Mouse (Mus musculus) kidney, adult 8-10 months (tissue): ENCODE results near the gene Ogfod3.

ENCODE experiments used
- DNase-seq, 2 experiments: peaks; one replicate each; pipeline ENCODE4 v3.0.0; 2022

Ogfod3 gene

DNA sequence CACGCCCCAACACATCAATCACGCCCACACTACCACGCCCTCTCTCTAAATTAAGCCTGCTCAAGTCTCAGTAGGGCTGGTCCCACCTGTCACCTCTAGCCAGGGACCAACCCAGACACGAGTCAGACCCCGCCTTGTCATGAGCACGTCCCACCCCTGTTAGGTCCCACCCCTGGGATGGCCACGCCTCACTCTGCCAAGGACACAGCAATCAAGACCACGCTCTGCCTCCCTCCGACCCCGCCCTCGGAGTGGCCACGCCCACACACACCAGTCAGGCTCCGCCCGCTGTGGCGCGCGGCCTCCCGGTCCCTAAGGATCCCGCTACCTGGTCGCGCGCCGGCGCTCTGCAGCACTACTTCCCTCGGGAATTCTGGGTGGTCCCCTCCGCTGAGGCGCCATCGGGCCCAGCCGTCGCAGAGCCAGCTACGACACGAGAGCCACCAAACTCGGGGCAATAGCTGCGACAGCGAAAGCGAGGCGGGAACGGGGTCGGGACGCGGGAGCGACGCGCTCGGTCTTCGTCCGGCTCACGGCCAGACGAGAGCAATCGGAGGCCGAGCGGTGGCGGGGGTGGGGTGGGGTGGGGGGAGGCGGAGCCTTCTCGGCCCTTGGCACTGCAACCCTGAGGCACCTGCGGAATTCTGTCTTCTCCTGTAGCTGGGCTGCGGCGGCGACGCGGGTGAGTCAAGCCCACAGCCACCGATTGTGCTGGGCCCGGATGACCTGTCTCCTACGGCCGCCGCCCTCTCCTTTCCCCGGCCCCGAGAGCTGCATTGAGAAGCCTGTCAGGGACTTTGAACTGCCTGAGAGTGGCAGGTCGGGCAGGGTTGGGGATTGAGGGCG, at the start of gene Ogfod3, which contains the start of gene Hexdc:
TSS of gene Ogfod3 (minus strand) at position 551 of the 846 bp plus-strand sequence.
TSS of gene Hexdc (plus strand) at position 273 of the 846 bp plus-strand sequence.
- peak; percentile 96 to 97 for DNase-seq

DNA sequence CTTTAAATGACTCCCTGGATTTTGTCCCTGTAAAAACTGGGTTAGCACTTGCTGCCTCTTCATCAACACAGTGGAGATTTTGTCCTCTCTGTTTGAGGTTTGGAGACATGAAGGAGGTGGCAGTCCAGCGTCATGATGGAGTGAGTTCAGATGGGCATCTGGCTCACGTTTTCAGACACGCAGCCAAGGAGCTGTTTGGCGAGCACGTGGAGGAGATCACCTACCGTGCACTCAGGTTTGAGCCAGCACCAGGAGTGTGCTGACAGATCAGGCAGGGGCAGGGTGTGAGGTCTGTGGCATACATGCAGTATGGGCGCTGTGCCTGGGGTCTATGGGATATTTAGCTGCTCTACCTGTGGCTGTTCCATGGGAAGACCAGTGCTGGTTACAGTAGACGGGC, 45.7 kb upstream of the Ogfod3 start:
- no peak for DNase-seq

DNA sequence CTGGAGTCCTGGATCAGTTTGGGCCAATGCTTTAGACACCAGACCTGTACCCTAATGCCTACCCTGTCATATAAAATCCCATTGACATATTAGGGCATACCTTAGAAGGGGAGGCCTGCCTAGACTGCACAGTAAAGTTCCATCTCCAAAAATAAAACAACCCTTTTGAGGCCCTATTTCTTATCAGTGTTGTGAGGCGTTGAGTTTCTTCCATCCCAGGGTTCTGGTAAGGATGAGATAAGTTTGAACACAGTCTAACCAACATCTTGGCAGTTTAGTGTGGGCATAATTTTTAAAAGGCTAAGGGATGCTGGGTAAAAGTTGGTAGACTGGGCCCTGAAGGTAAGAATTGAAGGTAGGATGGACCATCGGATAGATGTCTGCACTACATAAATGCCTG, 35.2 kb upstream of the Ogfod3 start:
- no peak for DNase-seq

DNA sequence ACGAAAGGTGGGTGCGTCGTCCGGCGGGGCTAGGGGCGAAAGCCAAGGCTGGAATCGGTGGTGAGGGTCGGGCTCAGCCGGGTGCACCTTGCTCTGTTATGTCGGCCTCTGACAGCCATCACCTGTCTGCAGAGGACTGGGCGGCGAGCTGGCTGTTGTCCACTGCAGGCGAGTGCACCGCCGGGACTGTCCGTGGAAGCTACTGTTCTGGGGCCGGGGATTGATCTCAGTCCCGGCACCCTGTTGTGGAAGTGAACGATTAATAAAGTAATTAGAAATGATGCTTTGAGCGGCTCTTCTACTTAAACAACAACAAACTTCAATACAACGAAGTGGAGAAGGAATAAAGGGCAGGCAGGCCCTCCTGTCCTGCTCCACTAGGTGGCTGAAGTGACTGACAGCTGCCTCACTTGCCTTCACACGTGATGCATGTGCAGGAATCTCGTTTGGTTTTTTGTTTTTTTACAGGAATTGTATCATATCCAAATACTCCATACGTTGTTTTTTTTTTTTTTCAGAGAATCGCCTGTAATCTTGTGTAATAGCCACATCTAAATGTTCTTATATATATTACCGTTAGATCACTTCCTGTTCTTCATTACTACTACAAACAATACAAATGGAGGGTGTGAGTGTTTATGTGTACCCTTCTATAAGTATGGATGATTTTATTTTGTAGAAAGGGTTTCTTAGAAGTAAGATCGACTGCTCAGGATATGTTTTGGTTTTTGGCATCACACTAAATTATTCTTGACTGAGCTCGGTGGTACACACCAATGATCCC, 33.0 kb upstream of the Ogfod3 start:
- DNase-seq: peak; percentile 54 to 68

DNA sequence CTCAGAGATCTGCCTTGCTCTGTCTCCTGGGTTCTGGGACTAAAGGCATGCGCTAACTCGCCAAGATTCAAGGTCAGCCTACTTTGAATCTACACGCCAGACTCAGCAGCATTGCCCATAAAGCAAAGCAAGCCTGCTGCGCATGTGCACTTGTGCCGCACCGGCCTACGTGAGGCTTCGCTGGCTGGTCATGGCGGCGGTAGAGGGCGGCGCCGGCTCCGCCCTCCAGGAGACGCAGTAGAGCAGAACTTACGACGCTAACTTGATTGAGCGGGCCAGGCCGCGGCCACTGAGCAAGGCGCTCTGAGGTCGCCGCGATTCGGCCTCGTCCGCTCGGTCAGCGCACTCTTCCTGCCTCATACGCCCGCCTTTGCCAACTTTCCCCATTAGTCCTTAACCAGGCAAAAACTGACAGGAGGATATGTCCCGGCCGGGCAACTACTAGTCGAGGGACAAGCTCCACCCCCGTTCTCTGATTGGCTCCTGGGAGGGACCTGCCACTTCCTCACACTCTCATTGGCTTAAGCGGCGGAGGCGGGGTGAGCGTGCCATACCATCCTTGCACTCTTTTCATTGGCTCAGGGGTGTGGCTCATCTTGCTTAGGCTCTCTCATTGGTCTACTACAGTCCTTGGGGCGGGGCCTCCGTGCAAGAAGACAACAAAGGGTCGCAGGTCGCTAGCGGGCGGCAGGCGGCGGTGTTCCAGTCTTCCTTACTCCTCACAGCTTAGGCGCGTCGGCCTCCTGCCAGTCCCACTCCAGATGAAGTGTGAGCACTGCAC, 32.2 kb upstream of the Ogfod3 start, which contains the start of gene Narf:
TSS of gene Narf (plus strand) at position 690 of the 781 bp plus-strand sequence.
- peak; percentile 100 for DNase-seq

DNA sequence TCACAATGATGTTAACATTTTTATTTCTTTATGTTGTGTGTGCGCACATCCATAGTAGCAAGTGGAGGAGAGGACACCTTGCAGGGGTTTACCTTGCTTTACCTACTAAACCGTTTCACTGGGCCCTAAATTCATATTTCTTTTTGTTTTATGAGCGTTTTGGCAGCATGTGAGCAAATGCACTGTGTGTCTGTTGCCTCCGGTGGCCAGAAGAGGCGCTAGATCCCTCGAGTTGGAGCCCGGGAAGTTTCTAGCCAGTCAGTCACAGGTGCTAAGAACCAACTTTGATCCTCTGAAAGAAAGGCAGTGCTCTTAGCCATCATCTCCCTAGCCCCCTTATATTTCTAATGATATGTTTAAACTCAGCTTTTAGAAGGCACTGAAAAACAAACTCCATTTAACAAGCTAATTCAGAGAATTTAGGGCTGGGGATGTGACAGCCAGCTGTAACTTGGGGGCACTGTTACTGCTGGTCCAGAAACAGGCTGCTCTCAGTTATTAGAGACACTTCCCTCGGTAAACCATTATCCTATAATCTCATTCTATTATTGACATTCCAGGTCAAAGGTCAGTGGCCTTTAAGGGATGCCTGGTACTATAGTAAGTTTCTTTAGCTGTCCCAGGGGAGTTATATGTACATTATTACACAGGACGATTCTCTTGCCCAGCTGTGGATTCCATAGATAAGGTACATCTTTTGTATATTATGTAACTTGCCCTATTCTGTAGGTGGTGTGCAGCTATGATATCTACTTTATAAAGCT, 31.1 kb upstream of the Ogfod3 start:
- peak; percentile 46 to 48 for DNase-seq

DNA sequence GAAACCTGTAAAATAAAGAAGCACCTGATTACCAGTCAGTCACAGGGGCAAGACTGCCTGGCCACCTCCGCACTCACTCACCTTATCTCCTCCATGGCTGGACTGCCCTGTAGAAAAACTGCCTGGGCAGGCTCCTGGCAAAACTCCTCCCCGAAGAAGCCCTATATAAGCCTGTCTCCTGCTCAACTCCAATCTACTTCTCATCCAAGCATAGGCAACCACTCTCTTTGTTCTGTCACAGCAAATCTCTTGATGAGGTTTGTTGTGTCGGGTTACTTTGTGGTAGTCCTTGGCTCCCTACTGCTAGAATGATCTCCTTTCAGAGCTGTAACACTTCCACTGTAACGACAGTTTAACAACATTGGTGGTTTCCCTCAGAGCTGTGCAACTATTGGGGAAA, 28.2 kb upstream of the Ogfod3 start:
- no peak for DNase-seq

DNA sequence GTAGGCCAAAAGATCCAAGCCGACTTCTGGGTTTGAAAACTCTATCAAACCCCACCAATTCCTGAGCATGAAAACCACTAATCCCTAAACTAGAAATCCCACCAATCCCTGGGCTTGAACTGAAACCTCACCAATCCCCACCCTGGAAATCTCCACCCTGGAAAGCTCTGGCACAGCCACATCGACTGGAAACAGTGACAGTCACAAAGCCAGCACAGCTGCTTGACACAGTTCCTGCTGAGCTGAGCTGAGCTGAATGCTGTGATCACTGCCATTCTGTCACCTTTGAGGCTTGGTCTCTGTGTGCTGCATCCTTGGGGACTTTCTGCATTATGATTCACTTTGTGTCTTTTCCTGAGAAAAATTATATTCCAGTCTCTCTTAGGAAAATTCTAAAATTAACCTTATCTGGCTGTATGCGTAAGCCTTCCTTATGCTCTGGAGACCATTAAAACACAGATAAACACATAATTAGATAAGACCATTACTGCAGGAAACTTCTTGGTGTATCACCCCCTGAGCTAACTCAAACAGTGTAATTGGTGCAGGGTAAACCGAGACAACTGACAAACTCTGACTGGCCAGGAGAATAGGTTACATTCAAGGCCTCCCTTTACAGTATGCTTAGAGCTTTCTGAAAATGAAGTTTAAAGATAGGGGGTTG, 27.2 kb upstream of the Ogfod3 start:
- DNase-seq: no peak

DNA sequence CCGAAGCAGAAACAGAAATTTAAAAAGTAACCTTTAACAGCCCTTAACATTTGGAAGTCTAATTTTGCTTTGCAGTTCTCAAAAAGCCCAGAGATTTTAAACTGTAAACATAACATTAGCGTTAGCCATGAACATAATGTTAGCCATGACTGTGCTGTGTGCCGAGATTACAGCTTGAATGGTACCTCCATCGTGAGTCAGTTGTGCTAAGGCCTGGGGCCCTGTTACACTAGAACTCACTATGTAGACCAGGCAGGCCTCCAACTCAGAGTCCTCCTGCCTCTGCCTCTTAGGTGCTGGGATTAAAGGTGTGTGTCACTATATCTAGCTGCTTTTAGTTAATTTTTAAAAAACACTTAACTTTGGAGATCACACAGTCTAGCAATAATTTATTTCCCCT, 26.7 kb upstream of the Ogfod3 start:
- peak; percentile 71 to 73 for DNase-seq

DNA sequence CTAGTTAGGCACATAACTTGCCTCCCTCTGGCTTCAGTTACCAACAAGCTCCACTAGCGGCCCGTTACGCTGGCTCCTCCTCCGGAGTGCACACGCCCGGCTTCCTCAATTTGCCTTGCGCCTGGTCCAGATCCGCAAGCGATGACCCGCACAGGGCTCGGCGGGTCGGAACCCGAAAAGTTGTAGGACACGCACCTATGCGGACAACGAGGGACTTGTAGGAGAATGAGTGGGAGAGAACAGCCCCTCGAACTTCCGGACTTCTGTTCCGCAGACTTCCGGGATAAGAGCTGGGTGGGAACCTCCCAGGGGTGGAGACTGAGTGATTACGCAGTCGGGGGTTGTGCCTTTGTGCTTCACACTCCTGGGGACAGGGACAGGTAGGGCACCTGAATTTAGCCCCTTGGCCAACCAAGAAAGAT, 24.5 kb upstream of the Ogfod3 start, which contains the start of gene Cybc1:
TSS of gene Cybc1 (minus strand) at position 305 of the 422 bp plus-strand sequence.
- peak; percentile 82 to 85 for DNase-seq

DNA sequence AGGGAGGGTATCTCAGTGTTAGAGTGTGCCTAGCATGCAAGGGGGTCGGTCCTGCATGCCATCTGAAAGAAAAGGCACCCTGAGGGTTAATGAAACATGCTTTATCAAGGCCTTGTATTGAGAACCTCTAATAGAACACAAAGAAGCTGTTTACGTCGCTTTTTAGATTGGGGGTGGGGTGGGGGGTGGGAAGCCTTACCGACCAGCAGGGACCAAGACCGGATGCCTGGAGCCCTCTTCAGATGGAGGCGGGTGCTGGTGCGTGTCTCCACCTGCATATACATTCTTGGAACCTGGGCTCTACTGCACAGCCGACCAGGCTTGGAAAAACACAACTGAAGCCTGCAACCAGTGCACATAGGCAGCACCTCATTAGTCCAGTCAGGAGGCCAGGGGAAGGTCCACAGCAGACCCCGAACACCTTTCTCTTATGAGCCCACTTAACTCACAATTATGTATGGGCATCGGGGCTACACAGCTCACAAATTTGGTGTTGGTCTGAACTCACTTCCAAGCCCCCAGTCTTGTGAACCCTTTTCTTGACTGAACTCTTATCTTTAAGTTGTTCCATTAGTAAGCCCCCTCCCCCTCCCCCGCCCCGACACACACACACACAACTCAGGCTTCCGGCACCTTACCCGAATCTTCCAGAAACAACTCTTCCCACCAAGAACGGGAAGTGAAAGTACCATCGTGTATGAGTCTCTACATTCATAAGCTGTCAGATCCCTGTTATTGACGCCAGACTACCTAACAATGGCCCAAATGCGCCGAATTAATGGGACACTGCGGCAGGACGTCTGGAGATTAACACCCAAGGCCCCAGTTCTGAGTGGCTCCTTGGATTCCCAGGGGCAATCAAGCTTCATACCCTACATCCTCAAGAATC, 23.9 kb upstream of the Ogfod3 start:
- no peak for DNase-seq

DNA sequence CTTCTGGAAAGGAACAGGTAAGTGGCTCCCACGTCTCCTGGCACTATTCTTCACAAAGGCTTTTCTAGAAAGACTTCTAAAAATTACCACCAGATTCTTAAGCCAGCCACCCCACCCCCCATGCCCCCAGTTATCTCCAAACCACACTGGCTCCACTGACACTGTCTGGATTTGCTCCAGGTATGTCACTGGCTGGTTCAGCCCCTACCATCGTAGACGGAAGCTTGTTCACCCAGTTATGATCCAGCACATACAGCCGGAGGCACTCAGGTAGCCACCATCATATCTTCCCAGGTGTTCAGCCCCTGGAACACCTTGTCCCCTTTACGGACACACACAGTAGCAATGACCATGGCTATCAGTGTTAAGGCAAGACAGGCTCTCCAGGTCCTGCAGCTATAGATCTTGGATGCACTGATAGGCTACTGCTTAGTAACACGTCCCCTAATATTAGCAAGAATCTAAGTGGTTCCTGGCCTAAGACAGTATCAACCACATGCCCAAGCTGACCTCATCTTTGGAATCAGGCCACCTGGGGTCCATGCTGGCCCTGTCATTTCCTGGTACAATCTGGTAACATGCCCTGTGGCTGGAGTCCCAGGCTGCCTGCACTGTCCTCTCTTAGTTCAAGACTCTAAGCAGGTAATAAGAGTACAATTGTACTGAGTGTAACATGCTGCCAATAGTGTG, 17.0 kb upstream of the Ogfod3 start:
- DNase-seq: no peak

DNA sequence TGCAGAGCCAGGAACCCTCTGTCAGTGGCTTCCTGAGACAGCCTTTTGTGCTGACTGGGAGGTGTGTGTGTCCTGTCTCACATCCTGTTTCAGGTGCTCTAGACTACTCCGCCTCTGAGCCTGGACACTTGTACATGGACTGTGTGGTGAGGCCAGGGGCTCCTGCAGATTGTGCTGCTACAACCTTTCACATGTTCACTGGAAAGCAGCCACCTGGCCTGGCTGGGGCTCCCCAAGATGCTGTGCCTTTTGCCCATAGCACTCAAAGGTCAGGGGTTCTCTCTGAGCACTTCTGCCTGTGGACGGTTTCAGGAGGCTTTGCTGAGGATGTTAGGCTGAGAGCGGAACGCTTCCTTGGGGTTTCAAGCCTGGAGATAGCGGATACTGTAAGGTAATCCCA, 16.3 kb upstream of the Ogfod3 start:
- no peak for DNase-seq

DNA sequence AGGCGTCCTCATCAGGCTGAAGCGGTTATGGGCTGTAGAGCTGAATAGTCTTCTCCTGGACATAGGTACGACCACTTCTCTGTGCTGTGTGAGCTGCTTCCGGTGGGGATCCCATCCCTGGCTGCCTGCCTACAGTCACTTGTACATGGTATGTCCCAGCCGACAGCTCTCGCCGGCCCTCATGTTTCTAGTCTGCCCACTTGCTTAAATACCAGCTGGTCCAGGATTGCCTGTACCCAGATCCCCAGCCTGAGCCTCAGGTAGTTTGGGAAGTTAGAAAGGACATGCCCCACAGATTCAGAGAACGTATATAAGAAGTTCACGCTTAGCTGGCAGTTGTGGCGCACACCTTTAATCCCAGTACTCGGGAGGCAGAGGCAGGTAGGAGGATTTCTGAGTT, 15.3 kb upstream of the Ogfod3 start:
- no peak for DNase-seq

DNA sequence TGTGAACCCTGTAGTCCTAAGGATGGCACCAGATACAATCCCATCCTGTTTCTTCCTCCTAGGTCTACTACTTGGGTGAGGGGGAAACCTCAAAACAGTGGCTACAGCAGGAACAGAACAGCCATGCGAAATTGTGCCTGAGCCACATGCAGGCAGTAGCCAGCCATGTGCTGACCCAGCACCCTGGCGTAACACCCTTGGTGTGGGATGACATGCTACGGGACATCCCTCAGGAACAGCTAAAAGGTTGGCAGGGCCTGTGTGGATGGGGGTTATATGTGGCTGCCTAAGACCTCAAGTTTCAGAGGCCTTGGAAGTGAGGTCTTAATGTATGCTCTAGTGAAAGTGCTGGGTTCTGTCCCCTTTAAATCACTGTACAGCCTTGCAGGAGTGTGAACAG, 12.3 kb upstream of the Ogfod3 start:
- no peak for DNase-seq

DNA sequence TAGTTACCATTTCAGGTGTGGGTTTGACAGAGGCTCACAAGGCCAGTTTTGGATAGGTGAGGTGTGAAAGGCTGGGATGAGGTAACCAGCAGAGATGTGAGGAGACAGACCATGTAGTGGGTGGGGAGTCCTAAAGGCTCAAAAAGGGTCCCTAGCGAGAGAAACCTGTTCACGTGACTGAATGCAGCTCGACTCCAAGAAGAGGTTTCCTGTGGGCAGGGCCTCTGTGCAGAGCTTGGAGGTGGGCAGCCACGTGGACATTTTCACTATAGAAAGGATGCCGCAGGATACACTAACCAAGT, 701 bp downstream of the Ogfod3 start:
- no peak for DNase-seq

DNA sequence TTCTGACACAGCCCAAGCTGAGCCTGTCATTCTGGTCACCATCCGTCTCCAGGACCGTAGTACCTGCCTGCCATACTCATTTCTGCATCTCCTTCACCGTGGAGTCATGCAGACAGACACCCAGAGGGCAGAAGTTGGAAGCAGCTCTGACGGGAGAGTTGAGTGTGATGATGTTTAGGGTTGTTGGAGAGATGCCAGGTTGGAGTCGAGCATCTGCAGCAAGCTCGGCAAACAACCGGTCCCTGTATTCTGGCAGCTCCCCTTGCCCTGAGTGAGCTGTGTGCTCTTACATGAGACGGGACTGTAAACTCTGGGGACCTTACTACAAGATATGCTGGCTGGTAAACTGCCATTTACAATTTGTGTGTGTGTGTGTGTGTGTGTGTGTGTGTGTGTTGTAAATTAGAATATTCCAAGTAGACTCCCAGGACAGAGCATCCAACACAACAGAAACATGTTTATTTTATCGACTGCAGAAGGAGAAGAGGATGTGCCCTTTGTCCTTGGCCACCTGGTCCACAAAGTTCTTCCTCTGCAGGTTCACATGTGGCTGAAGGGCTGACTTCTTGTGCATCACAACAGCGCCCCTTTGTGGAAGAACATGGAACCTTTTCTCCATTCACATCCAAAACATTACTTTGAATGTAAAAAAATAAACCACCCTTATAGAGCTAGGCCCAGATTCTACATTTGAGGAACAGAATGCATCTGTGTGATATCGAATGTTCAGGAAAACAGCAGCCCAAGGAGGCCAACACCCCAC, 2.9 kb downstream of the Ogfod3 start:
- DNase-seq: peak; percentile 52 to 68

DNA sequence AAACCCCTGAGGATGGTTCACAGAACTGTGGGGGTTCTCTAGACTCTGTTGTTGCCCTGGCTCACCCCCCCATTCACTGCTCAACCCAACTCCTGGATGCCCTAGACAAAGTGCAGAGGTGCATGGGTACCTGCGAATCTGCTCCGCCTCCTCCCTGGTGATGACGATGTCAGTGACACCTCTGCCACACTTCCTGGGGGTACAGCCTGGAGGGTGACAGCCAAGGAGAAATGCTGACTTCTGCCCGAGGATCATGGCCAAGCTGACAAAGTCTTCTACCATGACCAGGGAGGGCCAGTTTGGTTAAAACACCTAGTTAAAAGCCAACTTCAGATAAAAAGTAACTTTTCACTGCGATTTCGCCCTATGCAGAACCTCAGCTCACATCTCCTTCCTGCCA, 3.7 kb downstream of the Ogfod3 start:
- peak; percentile 63 to 68 for DNase-seq

DNA sequence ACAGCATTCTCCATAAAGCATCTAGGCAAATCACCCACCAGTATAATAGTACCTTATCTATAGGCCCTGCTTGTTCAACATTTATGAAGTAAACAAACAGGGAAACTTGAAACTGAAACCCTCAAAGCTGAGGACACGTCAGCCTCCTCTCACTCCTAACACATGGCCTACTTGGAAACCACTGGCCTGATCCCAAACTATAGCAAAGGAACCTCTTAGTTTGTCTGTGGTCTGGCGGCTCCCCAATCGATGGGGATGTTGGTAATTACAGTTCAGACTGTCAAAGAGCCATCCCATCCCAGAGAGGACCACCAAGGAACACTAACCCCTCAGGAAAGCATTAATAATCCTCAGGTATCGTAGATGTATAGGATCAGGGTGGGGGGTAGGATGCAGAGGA, 4.7 kb downstream of the Ogfod3 start:
- DNase-seq: no peak
